Mouse (Mus musculus) MN1 (cell line): ENCODE data around the gene Ccdc151.

Experiments
- DNase-seq: peaks from one replicate; pipeline ENCODE4 v3.0.0-alpha.2; 2016; ENCODE audit warnings: low spot score

The Ccdc151 gene

GRCm38 (mm10) chr9:21958372-21958771 is 44.1 kb downstream of the Ccdc151 start:
- DNase-seq: no peak

GRCm38 (mm10) chr9:21955570-21956281 is 46.7 kb downstream of the Ccdc151 start, which contains the start of gene Swsap1:
TSS of gene Swsap1 (plus strand) at chr9:21955755.
- peak; percentile 93 for DNase-seq

GRCm38 (mm10) chr9:21955225-21955569 is 47.2 kb downstream of the Ccdc151 start:
- no peak for DNase-seq

- no peak for DNase-seq
Observed at GRCm38 (mm10) chr9:21954635-21955034, 47.8 kb downstream of the Ccdc151 start.

GRCm38 (mm10) chr9:21953600-21953999 is 48.8 kb downstream of the Ccdc151 start:
- DNase-seq: peak; percentile 41

GRCm38 (mm10) chr9:21951977-21952376 is 50.5 kb downstream of the Ccdc151 start:
- DNase-seq: no peak

- no peak for DNase-seq
Observed at GRCm38 (mm10) chr9:21950322-21950721, 52.1 kb downstream of the Ccdc151 start.

- no peak for DNase-seq
Observed at GRCm38 (mm10) chr9:21948790-21949189, 53.6 kb downstream of the Ccdc151 start.

GRCm38 (mm10) chr9:21948146-21948545 is 54.3 kb downstream of the Ccdc151 start:
- DNase-seq: no peak

- no peak for DNase-seq
Observed at GRCm38 (mm10) chr9:21947540-21948130, 54.8 kb downstream of the Ccdc151 start.

GRCm38 (mm10) chr9:21944267-21944666 is 58.2 kb downstream of the Ccdc151 start:
- DNase-seq: no peak

GRCm38 (mm10) chr9:21943638-21944037 is 58.8 kb downstream of the Ccdc151 start:
- no peak for DNase-seq

GRCm38 (mm10) chr9:21943046-21943445 is 59.4 kb downstream of the Ccdc151 start:
- no peak for DNase-seq
